Mouse (Mus musculus) stomach, postnatal 0 days (tissue): Measurements from ENCODE around the gene Use1. TPM values are rescaled to one million over a fixed set of nuclear protein-coding genes. Genes with fewer than 3 reads are reported as not detected.
"Not testable (repeated sequence)": the region's sequence is repeated elsewhere in the genome, so short reads cannot be mapped to it uniquely, and the experiment has no call there.

Experiments
- ATAC-seq: fragments of 200-750 bp; cut with Nextera tagmentation; 2 replicates; pipeline ENCODE4 v1.8.0; 2017; ENCODE audit not compliant: low FRiP score, low TSS enrichment
- DNase-seq: peaks from one replicate; pipeline ENCODE4 v3.0.0-alpha.2; 2016; ENCODE audit warnings: low spot score
- H3K27ac ChIP-seq: fragments of 300-500 bp; sonication (generic); replicated peaks from 2 replicates; pipeline ENCODE4 v1.5.1; 2014; ENCODE audit warnings: mild to moderate bottlenecking, control low read depth
- H3K27me3 ChIP-seq: fragments of 300-500 bp; sonication (generic); 2 replicates; pipeline ENCODE4 v1.6.1; 2014; ENCODE audit warnings: low read length; ENCODE audit not compliant: control insufficient read depth, insufficient read depth
- H3K36me3 ChIP-seq: fragments of 300-500 bp; sonication (generic); 2 replicates; pipeline ENCODE4 v1.6.1; 2014; ENCODE audit warnings: low read length, mixed read lengths; ENCODE audit not compliant: control insufficient read depth, insufficient read depth
- H3K4me1 ChIP-seq: fragments of 300-500 bp; sonication (generic); replicated peaks from 2 replicates; pipeline ENCODE4 v1.6.1; 2014; ENCODE audit warnings: antibody characterized with exemption; ENCODE audit not compliant: control insufficient read depth, insufficient read depth
- H3K4me2 ChIP-seq: fragments of 300-500 bp; sonication (generic); replicated peaks from 2 replicates; pipeline ENCODE4 v1.6.1; 2014; ENCODE audit warnings: low read depth, mild to moderate bottlenecking, control low read depth, moderate library complexity
- H3K4me3 ChIP-seq: fragments of 300-500 bp; sonication (generic); 2 replicates; pipeline ENCODE4 v1.5.1; 2014; ENCODE audit warnings: low read depth, low read length, control low read depth
- H3K9ac ChIP-seq: fragments of 300-500 bp; sonication (generic); 2 replicates; pipeline ENCODE4 v1.6.1; 2014; ENCODE audit warnings: mild to moderate bottlenecking, low read length, control low read depth, mixed read lengths
- H3K9me3 ChIP-seq: fragments of 300-500 bp; sonication (generic); 2 replicates; pipeline ENCODE4 v1.6.1; 2016; ENCODE audit warnings: low read length; ENCODE audit not compliant: control insufficient read depth
- CTCF ChIP-seq: IDR thresholded peaks from 2 replicates; pipeline ENCODE4 v1.5.1; 2016; ENCODE audit warnings: antibody characterized with exemption, low read depth, mild to moderate bottlenecking, moderate library complexity
- EP300 ChIP-seq: optimal IDR thresholded peaks from 2 replicates; pipeline ENCODE3; 2016; ENCODE audit warnings: antibody characterized with exemption
- WGBS: fragments of 180-500 bp; shearing (Covaris S2); extraction: QIAGEN DNeasy Blood & Tissue Kit; methylation state at CpG from one replicate; pipeline ENCODE4 v1.1.7; 2014; 5-methylcytosine and 5-hydroxymethylcytosine counted together
- polyA plus RNA-seq: library from polyadenylated mRNA; unstranded; fragments of >200 nt; fragmentation: Nextera tagmentation; extraction: Ambion mirVana; gene quantifications from 2 replicates; pipeline ENCODE4 v1.2.1, GENCODE M21; 2015

Use1 gene
- polyA plus RNA-seq = 97.1 and 107 TPM in 2 replicates

DNA sequence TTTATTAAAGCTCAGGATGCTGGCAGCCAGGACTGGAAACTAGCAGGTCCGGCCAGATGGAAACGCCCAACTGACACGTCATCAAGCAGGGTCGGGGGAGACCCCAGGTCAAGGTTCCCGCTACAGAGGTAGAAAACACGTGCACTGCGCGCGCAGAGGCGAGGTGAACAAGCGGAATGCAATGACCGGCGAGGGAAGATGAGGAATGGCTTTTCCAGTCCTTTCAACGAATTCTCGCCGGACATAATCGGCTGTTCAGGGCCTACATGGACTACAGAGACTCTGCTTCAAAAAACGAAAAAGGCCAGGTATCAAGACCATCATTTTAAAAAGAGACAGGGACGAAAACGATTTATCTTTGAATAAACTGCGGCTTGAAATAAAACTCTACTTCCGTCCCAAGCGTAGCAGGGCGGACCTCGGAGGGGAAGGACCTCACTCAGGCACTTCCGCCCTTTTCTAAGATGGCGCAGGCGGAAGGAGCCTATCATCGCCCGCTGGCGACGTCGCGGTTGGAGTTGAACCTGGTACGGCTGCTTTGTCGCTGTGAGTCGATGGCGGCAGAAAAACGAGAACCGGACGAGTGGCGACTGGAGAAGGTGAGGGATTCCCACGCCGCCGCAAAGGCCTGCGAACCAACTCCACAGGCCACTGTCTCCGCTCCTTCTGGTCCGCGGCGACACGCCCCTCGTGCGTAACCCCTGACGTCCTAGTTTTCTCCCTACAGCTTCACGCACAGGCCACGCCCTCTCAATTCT lies at the start of gene Use1:
Use1 (plus strand) TSS at position 78 of the 758 bp plus-strand sequence.
- Histone ChIP-seq H3K4me2 (peak within 1 kb of the TSS; percentile 78), H3K4me3 (peak within 1 kb of the TSS; percentile 72), H3K36me3 (peaks cover 6% of the 10 kb centered on the region; the same call in 1 of the 2 replicates), H3K9me3 (no peaks in the 10 kb centered on the region), H3K27ac (peak within 1 kb of the TSS; percentile 93), H3K27me3 (no peaks in the 10 kb centered on the region), H3K4me1 (no peaks in the 10 kb centered on the region), H3K9ac (peak within 1 kb of the TSS; percentile 68)
- DNase-seq (peak; percentile 92), ATAC-seq (peak; percentile 79)
- TF ChIP-seq CTCF (no peak), EP300 (no peak)
- under 1% methylated on average over 56 of the region's 56 CpGs for WGBS

DNA sequence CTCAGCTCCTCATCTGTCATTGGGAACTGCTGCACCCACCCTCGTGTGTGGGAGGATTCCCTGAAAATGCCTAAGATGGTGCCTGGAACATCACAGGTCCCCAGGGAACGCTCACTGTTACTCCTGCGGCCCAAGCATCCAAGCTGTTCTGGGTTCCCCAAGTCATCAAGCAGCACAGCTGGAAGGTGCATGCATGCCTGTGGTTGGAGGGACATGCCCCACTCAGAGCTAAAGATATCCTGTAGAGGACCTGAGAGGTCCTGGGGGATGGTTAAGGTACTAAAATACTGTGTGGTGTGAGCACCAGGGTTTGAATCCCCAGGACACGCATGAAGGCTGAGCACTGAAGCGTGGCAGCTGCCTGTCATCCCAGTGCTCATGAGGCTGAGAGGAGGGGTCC lies 48.0 kb upstream of the Use1 start:
- not testable (repeated sequence) for H3K4me3 ChIP-seq, ATAC-seq

DNA sequence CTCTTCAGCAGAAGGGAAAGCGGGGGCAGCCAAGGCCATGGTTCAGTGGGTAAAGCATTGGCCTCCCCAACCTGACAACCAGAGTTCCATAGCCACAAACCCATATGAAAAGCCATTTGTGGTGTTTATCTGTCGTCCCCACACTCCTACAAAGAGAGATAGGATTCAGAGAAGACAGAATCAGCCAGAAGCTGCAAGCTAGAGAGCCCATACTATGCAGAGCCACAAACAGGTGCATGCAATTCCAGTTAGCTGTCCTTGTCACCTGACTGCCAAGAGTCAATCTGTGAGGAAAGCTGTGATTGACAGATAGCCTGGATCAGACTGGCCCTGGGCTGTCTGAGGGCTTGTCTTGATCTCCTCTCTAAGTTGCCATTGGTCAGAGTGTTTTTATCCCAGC lies 46.9 kb upstream of the Use1 start:
- H3K9me3 ChIP-seq, H3K36me3 ChIP-seq, DNase-seq, H3K27ac ChIP-seq, H3K27me3 ChIP-seq, H3K4me3 ChIP-seq, ATAC-seq, H3K4me1 ChIP-seq, H3K9ac ChIP-seq, H3K4me2 ChIP-seq: not testable (repeated sequence)
- WGBS = 95% methylated on average over 2 of the region's 2 CpGs

More for the DNA sequence above, 48.0 kb upstream of the Use1 start:
- H3K9ac ChIP-seq, H3K27me3 ChIP-seq, H3K36me3 ChIP-seq, H3K4me1 ChIP-seq, DNase-seq, H3K4me2 ChIP-seq, H3K27ac ChIP-seq, H3K9me3 ChIP-seq: not testable (repeated sequence)
- 81% methylated on average over 5 of the region's 5 CpGs for WGBS

DNA sequence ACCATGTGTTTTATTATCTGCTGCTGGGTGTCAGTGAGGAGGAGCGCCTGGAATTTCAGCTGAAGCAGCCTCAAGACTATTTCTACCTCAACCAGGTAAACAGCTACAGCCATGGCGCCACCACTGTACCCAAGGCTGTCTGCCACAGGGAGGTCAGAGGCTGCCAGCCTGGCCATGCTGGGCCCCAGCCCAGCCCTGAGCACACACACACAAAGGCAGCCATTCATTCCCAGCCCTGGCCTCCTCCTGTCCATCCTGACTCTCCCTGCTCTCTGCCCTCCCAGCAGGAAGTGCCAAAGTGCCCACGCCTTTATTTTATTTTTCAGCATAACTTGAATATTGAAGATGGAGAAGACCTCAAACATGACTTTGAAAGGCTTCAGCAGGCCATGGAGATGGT lies 43.7 kb upstream of the Use1 start:
- no peak for TF ChIP-seq CTCF
- TF ChIP-seq EP300 = no peak
- DNase-seq = peak; percentile 35
- H3K4me1 ChIP-seq = no peaks in the 10 kb centered on the region
- no peaks in the 10 kb centered on the region for H3K27me3 ChIP-seq
- ATAC-seq = peak; percentile 77
- H3K4me3 ChIP-seq = no peak overlapping the region
- WGBS = 86% methylated on average over 3 of the region's 3 CpGs
- H3K36me3 ChIP-seq = peaks cover 14% of the 10 kb centered on the region
- H3K9me3 ChIP-seq = no peaks in the 10 kb centered on the region
- H3K27ac ChIP-seq = no peak overlapping the region
- H3K4me2 ChIP-seq = no peak overlapping the region
- no peak overlapping the region for H3K9ac ChIP-seq

DNA sequence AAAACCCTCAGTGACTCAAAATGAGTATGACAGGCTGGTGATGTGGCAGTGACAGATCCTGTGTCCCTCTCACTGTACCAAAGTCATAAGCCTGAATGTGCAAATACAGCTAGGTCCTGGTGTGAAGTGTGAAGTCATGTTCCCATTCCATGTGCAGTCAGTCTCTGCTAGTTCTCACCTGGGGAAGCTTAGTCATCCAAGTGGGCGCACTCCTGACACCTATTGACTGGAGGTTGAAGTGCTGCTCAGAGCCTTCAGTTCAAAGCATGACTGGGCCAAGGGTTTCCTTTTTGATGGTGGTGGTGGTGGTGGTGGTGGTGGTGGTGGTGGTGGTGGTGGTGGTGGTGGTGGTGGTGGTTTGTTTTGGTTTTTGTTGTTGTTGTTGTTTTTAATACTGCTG lies 41.8 kb upstream of the Use1 start:
- peak; percentile 79 for ATAC-seq
- Histone ChIP-seq H3K9ac (no peak overlapping the region), H3K27ac (no peak overlapping the region), H3K4me1 (no peaks in the 10 kb centered on the region), H3K27me3 (no peaks in the 10 kb centered on the region), H3K9me3 (no peaks in the 10 kb centered on the region), H3K4me2 (no peak overlapping the region), H3K4me3 (no peak overlapping the region), H3K36me3 (peaks cover 17% of the 10 kb centered on the region)
- peak; percentile 69 for DNase-seq
- TF ChIP-seq CTCF = peak; percentile 73
- no peak for TF ChIP-seq EP300
- 87% methylated on average over 1 of the region's 1 CpGs for WGBS

DNA sequence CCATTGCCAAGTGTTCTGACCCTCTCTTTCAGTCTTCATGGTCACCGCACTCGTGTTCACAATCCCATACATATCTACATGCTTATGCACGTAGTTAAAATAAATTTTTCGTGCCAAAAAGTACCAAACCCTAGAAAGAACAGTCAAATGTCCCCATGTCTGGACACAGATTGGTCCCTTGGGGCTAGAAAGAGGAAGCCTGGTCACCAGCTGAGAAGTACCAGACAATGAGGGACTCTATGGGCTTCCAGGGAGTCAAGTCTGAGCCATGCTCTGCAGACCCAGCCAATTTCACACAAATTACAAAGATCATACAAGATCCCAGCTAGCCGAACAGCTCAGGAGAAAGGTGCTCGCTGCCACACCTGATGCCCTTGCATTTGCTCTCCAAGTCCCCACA lies 28.8 kb upstream of the Use1 start:
- H3K9ac ChIP-seq, H3K4me2 ChIP-seq, H3K4me3 ChIP-seq, ATAC-seq, DNase-seq, H3K4me1 ChIP-seq, H3K27me3 ChIP-seq, H3K27ac ChIP-seq, H3K36me3 ChIP-seq, H3K9me3 ChIP-seq: not testable (repeated sequence)
- WGBS = 95% methylated on average over 5 of the region's 6 CpGs
